Mouse (Mus musculus) retina, embryonic 14.5 days (tissue): ENCODE data around the gene Tmem131l.
A peak's percentile ranks its signal among the peaks of the same experiment; 100 is the strongest.

Experiments
- DNase-seq: peaks from one replicate; pipeline ENCODE4 v3.0.0-alpha.2; 2015; ENCODE audit warnings: low spot score

Gene Tmem131l

GRCm38 (mm10) chr3:83977817-83978216, 62.2 kb downstream of the Tmem131l start:
- DNase-seq = no peak

- no peak for DNase-seq
Measured at GRCm38 (mm10) chr3:83976161-83976560, 63.8 kb downstream of the Tmem131l start.

- no peak for DNase-seq
Measured at GRCm38 (mm10) chr3:83973339-83973738, 66.6 kb downstream of the Tmem131l start.

GRCm38 (mm10) chr3:83970629-83971028, 69.3 kb downstream of the Tmem131l start:
- no peak for DNase-seq

- no peak for DNase-seq
Measured at GRCm38 (mm10) chr3:83969081-83969480, 70.9 kb downstream of the Tmem131l start.

GRCm38 (mm10) chr3:83967791-83968190, 72.2 kb downstream of the Tmem131l start:
- no peak for DNase-seq

GRCm38 (mm10) chr3:83965333-83965732, 74.6 kb downstream of the Tmem131l start:
- DNase-seq = no peak

GRCm38 (mm10) chr3:83963705-83964104, 76.3 kb downstream of the Tmem131l start:
- no peak for DNase-seq

GRCm38 (mm10) chr3:83962571-83962970, 77.4 kb downstream of the Tmem131l start:
- DNase-seq = no peak

GRCm38 (mm10) chr3:83962076-83962475, 77.9 kb downstream of the Tmem131l start:
- DNase-seq = peak; percentile 38

- DNase-seq = no peak
Measured at GRCm38 (mm10) chr3:83958951-83959681, 80.9 kb downstream of the Tmem131l start.

- DNase-seq = no peak
Measured at GRCm38 (mm10) chr3:83953879-83954278, 86.1 kb downstream of the Tmem131l start.

- DNase-seq = no peak
Measured at GRCm38 (mm10) chr3:83948801-83949200, 91.2 kb downstream of the Tmem131l start.

GRCm38 (mm10) chr3:83947476-83948245, 92.3 kb downstream of the Tmem131l start:
- DNase-seq = no peak

GRCm38 (mm10) chr3:83946848-83947247, 93.1 kb downstream of the Tmem131l start:
- DNase-seq = peak; percentile 66

- DNase-seq = no peak
Measured at GRCm38 (mm10) chr3:83943691-83944090, 96.3 kb downstream of the Tmem131l start.

- DNase-seq = no peak
Measured at GRCm38 (mm10) chr3:83943212-83943611, 96.8 kb downstream of the Tmem131l start.

- DNase-seq = no peak
Measured at GRCm38 (mm10) chr3:83941921-83942320, 98.1 kb downstream of the Tmem131l start.

GRCm38 (mm10) chr3:83938871-83939270, 101.1 kb downstream of the Tmem131l start:
- DNase-seq = no peak

- DNase-seq = no peak
Measured at GRCm38 (mm10) chr3:83934514-83934913, 105.5 kb downstream of the Tmem131l start.

GRCm38 (mm10) chr3:83915768-83916496, 124.0 kb downstream of the Tmem131l start:
- DNase-seq = peak; percentile 83

- DNase-seq = no peak
Measured at GRCm38 (mm10) chr3:83915102-83915501, 124.9 kb downstream of the Tmem131l start.

- no peak for DNase-seq
Measured at GRCm38 (mm10) chr3:83910707-83911106, 129.3 kb downstream of the Tmem131l start.
